Mouse (Mus musculus) hindbrain, embryonic 16.5 days (tissue): ENCODE measurements around the gene Il1r2. TPM values are rescaled to one million over a fixed set of nuclear protein-coding genes. Genes with fewer than 3 reads are reported as not detected.

Experiments used
- ATAC-seq: fragments of 200-750 bp; cut with Nextera tagmentation; 2 replicates; pipeline ENCODE4 v1.8.0; 2017; ENCODE audit warnings: moderate TSS enrichment, moderate library complexity
- H3K27ac ChIP-seq: fragments of 300-500 bp; sonication (generic); 2 replicates; pipeline ENCODE4 v1.5.1; 2014; ENCODE audit warnings: low read depth, mild to moderate bottlenecking, control low read depth, low read length, moderate library complexity
- H3K27me3 ChIP-seq: fragments of 300-500 bp; sonication (generic); replicated peaks from 2 replicates; pipeline ENCODE4 v1.6.1; 2014; ENCODE audit warnings: low read length; ENCODE audit not compliant: control insufficient read depth, insufficient read depth
- H3K36me3 ChIP-seq: fragments of 300-500 bp; sonication (generic); 2 replicates; pipeline ENCODE4 v1.6.1; 2014; ENCODE audit warnings: mild to moderate bottlenecking, low read length, moderate library complexity, mixed read lengths; ENCODE audit not compliant: control insufficient read depth, insufficient read depth
- H3K4me1 ChIP-seq: fragments of 300-500 bp; sonication (generic); 2 replicates; pipeline ENCODE4 v1.6.1; 2014; ENCODE audit warnings: low read depth, low read length; ENCODE audit not compliant: control insufficient read depth, insufficient read depth
- H3K4me2 ChIP-seq: fragments of 300-500 bp; sonication (generic); 2 replicates; pipeline ENCODE4 v1.6.1; 2014; ENCODE audit warnings: mild to moderate bottlenecking, low read length, control low read depth, moderate library complexity
- H3K4me3 ChIP-seq: fragments of 300-500 bp; sonication (generic); 2 replicates; pipeline ENCODE4 v1.5.1; 2014; ENCODE audit warnings: mild to moderate bottlenecking, low read length, control low read depth, moderate library complexity
- H3K9ac ChIP-seq: fragments of 300-500 bp; sonication (generic); 2 replicates; pipeline ENCODE4 v1.6.1; 2014; ENCODE audit warnings: low read depth, mild to moderate bottlenecking, control low read depth, low read length, moderate library complexity
- H3K9me3 ChIP-seq: fragments of 300-500 bp; sonication (generic); 2 replicates; pipeline ENCODE4 v1.6.1; 2014; ENCODE audit warnings: mild to moderate bottlenecking, low read length, moderate library complexity; ENCODE audit not compliant: control insufficient read depth
- WGBS: fragments of 180-500 bp; shearing (Covaris S2); extraction: QIAGEN DNeasy Blood & Tissue Kit; methylation state at CpG from one replicate; pipeline ENCODE4 v1.1.7; 2014; 5-methylcytosine and 5-hydroxymethylcytosine counted together
- polyA plus RNA-seq: library from polyadenylated mRNA; unstranded; fragments of >200 nt; fragmentation: Nextera tagmentation; extraction: Ambion mirVana; gene quantifications from 2 replicates; pipeline ENCODE4 v1.2.1, GENCODE M21; 2015

The Il1r2 gene
- 1.2 TPM in 2 replicates for polyA plus RNA-seq

DNA sequence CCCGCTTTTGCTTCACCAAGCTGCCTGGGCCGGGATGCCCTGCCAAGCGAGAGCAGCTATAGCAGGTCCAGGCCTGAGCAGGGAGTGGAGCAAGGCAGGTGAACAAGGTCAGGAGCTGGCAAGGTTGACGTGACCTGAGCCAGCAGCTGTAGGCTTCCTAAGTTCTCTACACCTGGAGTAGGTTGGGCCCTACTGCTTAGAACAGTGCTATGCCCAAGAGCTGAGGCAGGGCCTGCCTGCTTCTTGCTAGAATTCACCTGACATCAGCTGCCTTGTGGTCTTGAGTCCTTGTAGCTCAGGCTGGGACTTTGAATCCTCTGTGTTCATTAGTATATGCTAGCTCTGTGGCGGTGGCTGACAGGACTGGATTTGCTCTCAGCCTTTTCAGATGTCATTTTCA, at the start of gene Il1r2:
Gene Il1r2, plus strand, starts transcription at position 301 of the 400 bp plus-strand sequence.
- Histone ChIP-seq H3K9me3 (no peaks in the 10 kb centered on the region), H3K4me3 (no peak within 1 kb of the TSS), H3K4me1 (no peaks in the 10 kb centered on the region), H3K36me3 (no peaks in the 10 kb centered on the region), H3K27ac (no peak within 1 kb of the TSS), H3K9ac (no peak within 1 kb of the TSS), H3K27me3 (no peaks in the 10 kb centered on the region), H3K4me2 (no peak within 1 kb of the TSS)
- ATAC-seq: no peak
- 96% methylated on average over 5 of the region's 5 CpGs for WGBS

GRCm38 (mm10) chr1:40024554-40025320, 49.1 kb upstream of the Il1r2 start:
- Histone ChIP-seq H3K27me3 (no peaks in the 10 kb centered on the region), H3K36me3 (peaks cover 31% of the 10 kb centered on the region), H3K4me1 (no peaks in the 10 kb centered on the region), H3K9me3 (no peaks in the 10 kb centered on the region), H3K4me2 (no peak overlapping the region), H3K27ac (no peak overlapping the region), H3K4me3 (no peak overlapping the region), H3K9ac (no peak overlapping the region)
- ATAC-seq: no peak
- 93% methylated on average over 27 of the region's 27 CpGs for WGBS

DNA sequence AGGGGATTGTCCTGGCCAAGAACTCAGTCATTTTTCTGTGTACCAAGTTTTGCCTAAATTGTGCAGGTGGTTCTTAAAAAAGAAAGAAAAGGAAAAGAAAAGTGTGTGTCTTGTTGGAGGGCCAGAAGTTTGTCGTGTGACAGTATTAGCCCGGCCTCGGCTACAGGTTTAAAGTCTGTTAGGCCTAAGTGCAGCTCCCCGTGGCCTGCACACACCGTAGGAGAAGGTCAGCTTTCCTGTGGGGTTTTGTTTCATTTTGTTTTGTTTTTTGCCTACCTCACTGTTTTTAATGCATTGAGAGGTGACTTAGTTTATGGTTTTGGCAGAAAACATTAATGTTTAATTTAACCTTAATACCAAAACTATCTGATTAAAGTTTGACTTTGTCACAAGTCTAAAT, 48.5 kb upstream of the Il1r2 start:
- Histone ChIP-seq H3K4me3 (no peak overlapping the region), H3K4me1 (no peaks in the 10 kb centered on the region), H3K4me2 (no peak overlapping the region), H3K9ac (no peak overlapping the region), H3K27ac (no peak overlapping the region), H3K27me3 (no peaks in the 10 kb centered on the region), H3K9me3 (no peaks in the 10 kb centered on the region), H3K36me3 (peaks cover 31% of the 10 kb centered on the region)
- WGBS: 91% methylated on average over 5 of the region's 5 CpGs
- no peak for ATAC-seq

DNA sequence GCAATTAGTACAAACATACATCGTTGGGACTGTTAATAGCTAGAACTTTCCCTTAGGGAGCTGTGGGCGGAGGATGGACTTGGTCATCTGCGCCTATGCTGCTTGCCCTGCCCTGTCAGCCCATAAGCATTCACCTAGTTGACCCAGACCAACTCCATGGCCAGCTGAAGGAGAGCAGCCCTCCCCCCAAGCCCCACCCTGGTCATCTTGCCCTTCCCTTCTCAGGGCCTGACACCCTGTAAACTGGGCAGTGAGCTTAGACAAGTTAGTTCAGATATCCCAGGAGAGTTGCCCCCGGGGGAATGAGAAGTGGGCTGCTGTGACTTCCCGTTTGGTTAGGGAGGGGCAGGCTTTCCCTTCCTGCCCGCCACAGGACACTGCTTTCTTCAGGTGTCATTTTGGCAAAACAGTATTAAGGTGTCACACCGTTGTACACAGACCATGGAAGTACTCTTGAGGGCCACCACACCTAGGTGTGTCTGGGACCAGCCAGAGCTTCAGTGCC, 46.7 kb upstream of the Il1r2 start:
- Histone ChIP-seq H3K9ac (no peak overlapping the region), H3K4me1 (no peaks in the 10 kb centered on the region), H3K27ac (no peak overlapping the region), H3K4me2 (no peak overlapping the region), H3K36me3 (peaks cover 26% of the 10 kb centered on the region; the same call in 1 of the 2 replicates), H3K27me3 (no peaks in the 10 kb centered on the region), H3K9me3 (no peaks in the 10 kb centered on the region), H3K4me3 (no peak overlapping the region)
- no peak for ATAC-seq
- 88% methylated on average over 7 of the region's 7 CpGs for WGBS

GRCm38 (mm10) chr1:40028207-40028998, 45.5 kb upstream of the Il1r2 start:
- H3K36me3 ChIP-seq: peaks cover 14% of the 10 kb centered on the region; the same call in 1 of the 2 replicates
- 87% methylated on average over 12 of the region's 12 CpGs for WGBS

GRCm38 (mm10) chr1:40029597-40029996, 44.3 kb upstream of the Il1r2 start:
- no peaks in the 10 kb centered on the region for H3K27me3 ChIP-seq
- H3K4me1 ChIP-seq: no peaks in the 10 kb centered on the region
- WGBS: 97% methylated on average over 5 of the region's 5 CpGs
- no peak overlapping the region for H3K4me3 ChIP-seq
- H3K36me3 ChIP-seq: peaks cover 11% of the 10 kb centered on the region; the same call in 1 of the 2 replicates
- H3K27ac ChIP-seq: no peak overlapping the region
- no peaks in the 10 kb centered on the region for H3K9me3 ChIP-seq
- H3K9ac ChIP-seq: no peak overlapping the region
- no peak for ATAC-seq
- no peak overlapping the region for H3K4me2 ChIP-seq

More at GRCm38 (mm10) chr1:40028207-40028998, 45.5 kb upstream of the Il1r2 start:
- no peak overlapping the region for H3K27ac ChIP-seq
- no peaks in the 10 kb centered on the region for H3K27me3 ChIP-seq
- no peak overlapping the region for H3K4me3 ChIP-seq
- no peak for ATAC-seq
- H3K4me1 ChIP-seq: no peaks in the 10 kb centered on the region
- no peaks in the 10 kb centered on the region for H3K9me3 ChIP-seq
- H3K9ac ChIP-seq: no peak overlapping the region
- no peak overlapping the region for H3K4me2 ChIP-seq

- no peak overlapping the region for H3K27ac ChIP-seq
- WGBS: 87% methylated on average over 14 of the region's 14 CpGs
- no peak for ATAC-seq
Observed at GRCm38 (mm10) chr1:40030287-40030975, 43.4 kb upstream of the Il1r2 start.

GRCm38 (mm10) chr1:40030976-40031356, 42.9 kb upstream of the Il1r2 start:
- H3K4me2 ChIP-seq: no peak overlapping the region
- no peak for ATAC-seq
- no peak overlapping the region for H3K9ac ChIP-seq
- no peak overlapping the region for H3K27ac ChIP-seq
- 96% methylated on average over 8 of the region's 8 CpGs for WGBS
- H3K4me3 ChIP-seq: no peak overlapping the region
- no peaks in the 10 kb centered on the region for H3K9me3 ChIP-seq
- H3K4me1 ChIP-seq: no peaks in the 10 kb centered on the region
- H3K36me3 ChIP-seq: peaks cover 4% of the 10 kb centered on the region; the same call in 1 of the 2 replicates
- no peaks in the 10 kb centered on the region for H3K27me3 ChIP-seq

More at GRCm38 (mm10) chr1:40030287-40030975, 43.4 kb upstream of the Il1r2 start:
- Histone ChIP-seq H3K4me2 (no peak overlapping the region), H3K9ac (no peak overlapping the region), H3K36me3 (peaks cover 7% of the 10 kb centered on the region; the same call in 1 of the 2 replicates), H3K4me1 (no peaks in the 10 kb centered on the region), H3K4me3 (no peak overlapping the region), H3K27me3 (no peaks in the 10 kb centered on the region), H3K9me3 (no peaks in the 10 kb centered on the region)
